Mouse (Mus musculus): Measurements from ENCODE around the gene Abcc10.
A peak's percentile ranks its signal among the peaks of the same experiment; 100 is the strongest.

- TF ChIP-seq POLR2A (IDR thresholded peaks at IDR 0.05; ENCODE audit: low read depth, low read length) (peak; percentile 46; the same call in 1 of the 2 replicates), CTCF (IDR thresholded peaks at IDR 0.05; ENCODE audit: extremely low read depth, insufficient read length, insufficient replicate concordance, low read depth, low read length) (no peak)
Measured at GRCm38 (mm10) chr17:46268026-46268720, 60.0 kb downstream of the Abcc10 start.
